Mouse (Mus musculus) lung, postnatal 0 days (tissue): Measurements from ENCODE around the gene Btbd2.

Source experiments
- CTCF ChIP-seq: IDR thresholded peaks from 2 replicates; pipeline ENCODE4 v1.5.1; 2016; ENCODE audit warnings: antibody characterized with exemption, mild to moderate bottlenecking
- EP300 ChIP-seq: IDR thresholded peaks from 2 replicates; pipeline ENCODE4 v1.6.1; 2016; ENCODE audit warnings: antibody characterized with exemption, mild to moderate bottlenecking, control low read depth

- peak; percentile 86 for TF ChIP-seq CTCF
- no peak for TF ChIP-seq EP300
Measured at GRCm38 (mm10) chr10:80611024-80611423, 45.8 kb downstream of the Btbd2 start.
